Mouse (Mus musculus): ENCODE results near the gene Katnal1. TPM values are rescaled to one million over a fixed set of nuclear protein-coding genes. Genes with fewer than 3 reads are reported as not detected.

The Katnal1 gene
- polyA plus RNA-seq, 1 experiment from 2014 or later: 13.8 TPM

DNA sequence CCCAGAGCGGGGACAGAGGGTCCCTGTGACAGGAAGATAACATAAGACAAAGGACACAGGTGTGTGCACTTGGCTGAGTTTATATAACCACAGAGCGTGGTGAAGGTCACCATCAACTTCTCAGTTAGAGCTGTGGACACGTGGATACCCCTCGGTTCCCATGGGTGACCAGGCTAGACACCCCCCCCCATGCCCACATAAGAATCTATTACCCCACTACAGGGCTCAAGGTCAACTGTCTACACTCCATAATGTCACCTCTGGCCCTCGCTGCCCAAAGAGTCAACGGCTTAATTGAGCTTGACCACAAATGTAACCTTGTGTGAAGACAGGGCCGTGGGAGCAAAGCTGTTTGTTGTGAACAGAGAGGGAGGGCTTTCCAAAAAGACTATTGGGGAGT is 103.4 kb downstream of the Katnal1 start:
- no peak overlapping the region for H3K27ac ChIP-seq (replicated peaks; ENCODE audit: low read depth, low read length)
- 0 out of 2 replicates have a peak, but pooled peaks cover 6% of the 10 kb centered on the region for H3K27me3 ChIP-seq (replicated peaks; ENCODE audit: control insufficient read depth, insufficient read depth, low read length)
- no peak overlapping the region for H3K4me3 ChIP-seq (ENCODE audit: low read depth, low read length)
- no peak for DNase-seq (ENCODE audit: low spot score)
- H3K36me3 ChIP-seq (ENCODE audit: control insufficient read depth, insufficient read depth, low read length): no peaks in the 10 kb centered on the region
- no peak overlapping the region for H3K4me2 ChIP-seq (ENCODE audit: low read depth, low read length)
- ATAC-seq (ENCODE audit: low read depth): no peak
- no peak overlapping the region for H3K9ac ChIP-seq (ENCODE audit: low read depth, low read length)
- 78% methylated on average over 7 of the region's 7 CpGs for WGBS
- no peaks in the 10 kb centered on the region for H3K9me3 ChIP-seq (ENCODE audit: control insufficient read depth, low read length)
- 0 out of 2 replicates have a peak, but pooled peaks cover 4% of the 10 kb centered on the region for H3K4me1 ChIP-seq (ENCODE audit: control insufficient read depth, insufficient read depth, low read length)

DNA sequence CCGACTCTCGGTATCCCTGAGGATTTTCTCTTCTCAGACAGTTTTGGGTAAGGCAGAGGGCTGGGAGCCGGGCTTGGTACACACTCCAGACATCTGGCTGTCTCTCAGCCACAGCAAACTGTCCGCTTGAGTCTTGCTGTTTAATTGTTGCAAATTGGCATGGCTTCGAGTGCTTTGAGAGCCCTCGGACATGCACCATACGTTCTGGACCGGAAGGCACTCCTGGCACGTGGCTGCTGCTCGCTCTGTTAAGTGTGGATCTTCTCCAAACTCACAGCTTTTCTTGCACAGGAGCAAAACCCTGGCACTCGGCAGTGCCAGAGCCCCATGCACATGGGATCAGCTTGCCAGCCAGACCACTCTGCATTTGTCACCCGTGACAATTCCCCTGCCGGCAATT is 106.3 kb downstream of the Katnal1 start:
- Histone ChIP-seq H3K27ac (replicated peaks; ENCODE audit: low read depth, low read length) (no peak overlapping the region), H3K4me3 (ENCODE audit: low read depth, low read length) (no peak overlapping the region), H3K9ac (ENCODE audit: low read depth, low read length) (no peak overlapping the region), H3K9me3 (ENCODE audit: control insufficient read depth, low read length) (no peaks in the 10 kb centered on the region), H3K4me1 (ENCODE audit: control insufficient read depth, insufficient read depth, low read length) (0 out of 2 replicates have a peak, but pooled peaks cover 7% of the 10 kb centered on the region), H3K27me3 (replicated peaks; ENCODE audit: control insufficient read depth, insufficient read depth, low read length) (0 out of 2 replicates have a peak, but pooled peaks cover 7% of the 10 kb centered on the region), H3K4me2 (ENCODE audit: low read depth, low read length) (no peak overlapping the region), H3K36me3 (ENCODE audit: control insufficient read depth, insufficient read depth, low read length) (no peaks in the 10 kb centered on the region)
- 72% methylated on average over 13 of the region's 13 CpGs for WGBS
- no peak for ATAC-seq (ENCODE audit: low read depth)
- no peak for DNase-seq (ENCODE audit: low spot score)

Other genes with a start within 250 kb of the Katnal1 start
- 2.2 TPM in 1 of 2 replicates, not detected in the other for gene Gm42791, start 65.8 kb upstream of the Katnal1 start, polyA plus RNA-seq (2014; fragmentation: Nextera tagmentation; extraction: Ambion mirVana)